Mouse (Mus musculus) natural killer cell, adult 2 months (primary cell): Measurements from ENCODE around the gene Klhdc3.

Experiments
- DNase-seq, 2 experiments: peaks; one replicate each; pipeline ENCODE4 v3.0.0; 2022; ENCODE audit warnings: low spot score in 2 of 2

The Klhdc3 gene

GRCm38 (mm10) chr17:46702100-46702499 lies 21.4 kb upstream of the Klhdc3 start:
- DNase-seq: no peak

DNA sequence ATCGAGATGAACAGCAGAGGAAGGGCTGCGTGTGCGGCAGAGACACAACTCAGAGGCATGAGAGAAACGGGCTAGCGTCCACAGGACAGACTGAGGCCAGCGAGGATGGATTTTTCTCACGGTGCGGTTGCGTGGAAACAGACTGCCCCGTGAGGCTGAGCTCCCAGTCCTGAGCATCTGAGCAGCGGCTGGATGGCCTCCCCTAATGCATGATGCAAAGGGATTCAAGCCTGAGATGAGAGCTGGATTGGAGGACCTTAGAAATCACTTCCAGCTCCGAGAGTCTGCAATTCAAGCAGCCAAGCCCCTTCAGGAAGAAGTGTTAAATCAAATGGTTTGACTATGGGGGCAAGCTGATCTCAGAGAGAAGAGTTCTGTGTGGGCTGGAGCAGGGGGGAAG lies 20.8 kb upstream of the Klhdc3 start:
- no peak for DNase-seq

DNA sequence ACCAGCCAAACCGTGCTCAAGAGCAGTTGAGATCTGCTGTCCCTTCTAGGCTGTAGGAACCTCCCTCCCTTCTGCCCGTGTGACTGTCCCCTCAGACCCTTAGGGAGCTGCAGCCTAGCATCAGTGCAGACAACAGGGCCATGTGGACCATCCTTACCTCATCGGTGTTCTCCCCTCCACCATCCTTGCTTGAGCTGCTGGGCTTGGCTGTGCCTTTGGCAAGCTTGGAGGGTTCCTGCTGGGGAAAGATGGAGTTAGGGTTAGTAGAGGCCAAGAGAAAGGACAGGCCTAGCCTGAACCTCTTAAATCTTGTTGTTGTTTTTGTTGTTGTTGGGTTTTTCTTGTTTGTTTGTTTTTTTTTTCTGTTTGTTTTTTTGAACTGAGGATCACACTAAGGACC lies 19.2 kb upstream of the Klhdc3 start:
- no peak for DNase-seq

GRCm38 (mm10) chr17:46699245-46699644 lies 18.5 kb upstream of the Klhdc3 start:
- no peak for DNase-seq

GRCm38 (mm10) chr17:46698515-46698914 lies 17.8 kb upstream of the Klhdc3 start:
- no peak for DNase-seq

DNA sequence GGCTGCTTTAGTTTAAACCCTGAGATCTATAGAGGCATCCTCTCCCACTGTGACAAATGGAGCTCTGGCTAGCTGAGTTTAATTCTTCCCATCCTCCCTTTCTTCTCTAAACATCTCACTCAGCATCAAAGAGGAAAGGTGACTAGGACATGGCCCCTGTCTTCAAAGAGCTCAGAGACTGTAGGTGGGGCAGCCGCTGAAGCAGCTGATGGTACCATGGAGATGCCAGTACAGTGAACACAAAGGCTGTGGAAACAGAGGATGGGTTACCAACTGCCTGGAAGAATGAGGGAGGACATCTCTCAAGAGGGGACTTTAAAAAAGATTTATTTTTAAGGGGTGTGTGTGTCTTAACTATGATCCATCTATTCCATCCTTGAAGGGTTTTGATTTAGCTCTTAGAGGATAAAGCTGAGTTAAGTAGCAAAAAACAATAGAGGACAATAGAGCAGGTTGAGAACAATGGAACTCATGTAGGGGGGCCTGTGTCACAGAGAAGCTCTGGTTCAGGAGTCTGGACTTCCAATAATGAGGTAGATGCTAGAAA lies 13.9 kb upstream of the Klhdc3 start:
- DNase-seq: no peak

- DNase-seq: no peak
Observed at GRCm38 (mm10) chr17:46691390-46691789, 10.7 kb upstream of the Klhdc3 start.

DNA sequence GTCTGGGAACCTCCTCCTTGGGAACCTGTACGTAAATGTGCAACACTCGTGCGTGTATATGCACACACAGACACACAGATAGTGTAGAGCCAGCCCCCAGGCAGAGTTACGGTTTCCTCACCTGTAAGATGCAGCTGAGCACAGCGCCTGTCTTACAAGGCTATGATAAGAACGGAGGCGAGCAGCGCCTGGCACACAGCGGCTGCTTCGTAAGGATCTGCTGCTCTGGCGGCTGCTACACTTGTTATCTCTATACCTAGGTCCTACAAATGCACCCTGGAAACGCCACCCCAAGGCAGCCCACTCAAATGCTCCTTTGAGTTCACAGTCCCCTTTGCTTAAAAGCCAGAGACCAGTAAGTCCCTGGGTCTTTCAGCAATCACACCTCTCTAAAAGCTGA lies 10.0 kb upstream of the Klhdc3 start:
- DNase-seq: no peak

DNA sequence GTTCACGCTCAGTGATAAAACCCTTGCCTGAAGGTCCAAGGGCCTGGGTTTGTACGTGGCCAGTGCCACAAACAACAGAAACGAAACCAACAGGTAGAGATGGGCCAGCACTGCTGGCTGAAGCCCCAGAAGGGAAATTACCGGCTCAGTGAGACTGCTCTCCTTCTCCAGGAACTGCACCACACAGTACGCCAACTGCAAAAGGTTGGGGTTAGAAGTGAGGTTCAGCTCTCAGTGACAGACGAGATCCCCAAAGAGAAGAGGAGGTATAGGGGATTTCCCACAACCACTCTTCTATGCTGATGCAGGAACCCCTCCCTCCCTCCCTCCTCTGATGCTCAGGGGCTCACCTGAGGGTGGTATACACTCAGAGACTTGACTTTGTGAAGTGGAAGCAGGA lies 5.2 kb upstream of the Klhdc3 start:
- DNase-seq: no peak

DNA sequence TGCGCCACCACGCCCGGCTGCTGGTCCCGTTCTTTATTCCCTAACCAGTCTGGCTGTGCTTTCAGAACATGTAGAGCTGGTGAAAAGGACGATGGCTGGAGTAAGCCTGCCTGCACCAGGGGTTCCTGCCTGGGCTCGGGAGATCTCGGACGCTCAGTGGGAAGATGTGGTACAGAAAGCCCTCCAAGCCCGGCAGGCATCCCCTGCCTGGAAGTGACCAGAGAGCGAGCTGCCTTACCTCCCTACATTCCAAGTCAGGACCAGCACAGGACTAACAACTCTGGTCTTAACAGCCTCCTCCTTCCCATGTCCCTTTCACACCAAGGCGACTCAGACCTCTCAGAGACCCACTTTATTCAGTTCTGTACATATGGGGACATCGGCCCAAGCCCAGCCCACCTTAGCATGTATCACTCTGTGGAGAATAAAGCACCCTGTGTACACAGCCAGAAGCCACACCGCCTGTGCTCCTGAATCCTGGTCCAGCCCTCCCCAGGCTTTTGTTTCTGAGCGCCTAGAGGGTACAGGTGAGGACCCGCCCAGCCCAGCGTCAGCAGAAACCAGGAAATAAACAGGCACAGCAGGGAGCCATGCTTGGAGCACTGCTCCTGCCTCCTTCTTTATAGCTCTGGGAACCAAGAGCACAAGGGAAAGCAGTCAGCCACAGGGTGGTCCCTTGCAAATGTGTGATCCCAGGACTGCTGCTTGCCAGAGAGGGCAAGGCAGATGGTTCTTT lies 2.1 kb upstream of the Klhdc3 start:
- no peak for DNase-seq

- DNase-seq: no peak
Observed at GRCm38 (mm10) chr17:46681466-46682118, 878 bp upstream of the Klhdc3 start.

DNA sequence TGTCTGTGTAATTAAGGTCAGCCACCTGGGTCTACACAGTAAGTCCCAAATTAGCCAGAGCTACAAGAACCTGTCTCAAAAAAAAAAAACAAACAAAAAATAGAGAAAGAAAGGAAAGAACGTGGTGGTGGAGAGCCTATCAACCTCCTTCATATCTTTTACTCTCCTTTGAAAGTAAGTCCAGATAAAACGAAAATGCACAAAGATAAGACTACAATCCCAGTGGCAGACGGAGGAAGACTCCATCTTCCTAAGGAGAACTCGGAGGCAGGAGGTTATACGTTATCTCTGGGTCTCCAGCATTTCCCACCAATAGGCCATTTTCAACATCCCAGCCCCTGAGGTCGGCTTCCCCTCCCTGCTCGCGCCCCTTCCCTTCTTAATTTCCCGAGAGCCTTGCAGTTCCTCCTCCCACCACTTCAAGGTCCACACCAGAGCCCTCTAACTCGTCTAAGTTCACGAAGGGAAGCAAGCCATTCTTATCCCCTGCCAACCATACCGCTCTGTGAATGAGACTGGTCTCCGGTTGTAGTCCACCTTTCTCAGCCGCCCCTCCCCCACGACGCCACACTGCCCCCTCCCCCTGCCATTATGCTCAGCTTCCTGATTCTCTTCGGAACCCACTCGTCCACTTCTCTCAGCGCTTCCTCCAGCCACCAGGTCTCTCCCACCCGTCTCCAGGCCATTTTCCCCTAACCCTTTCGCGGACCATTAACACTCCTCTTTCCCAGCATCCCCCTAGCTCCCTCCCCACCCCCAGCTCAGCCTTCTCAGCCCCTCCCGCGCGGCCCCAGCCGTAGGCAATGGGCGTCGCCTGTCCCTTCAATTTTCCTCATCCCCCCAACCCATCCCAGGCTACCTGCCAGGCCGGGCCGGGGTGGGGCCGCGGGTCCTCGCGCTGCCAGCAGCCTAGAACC lies 613 bp downstream of the Klhdc3 start:
- peak; percentile 18 to 28 for DNase-seq

DNA sequence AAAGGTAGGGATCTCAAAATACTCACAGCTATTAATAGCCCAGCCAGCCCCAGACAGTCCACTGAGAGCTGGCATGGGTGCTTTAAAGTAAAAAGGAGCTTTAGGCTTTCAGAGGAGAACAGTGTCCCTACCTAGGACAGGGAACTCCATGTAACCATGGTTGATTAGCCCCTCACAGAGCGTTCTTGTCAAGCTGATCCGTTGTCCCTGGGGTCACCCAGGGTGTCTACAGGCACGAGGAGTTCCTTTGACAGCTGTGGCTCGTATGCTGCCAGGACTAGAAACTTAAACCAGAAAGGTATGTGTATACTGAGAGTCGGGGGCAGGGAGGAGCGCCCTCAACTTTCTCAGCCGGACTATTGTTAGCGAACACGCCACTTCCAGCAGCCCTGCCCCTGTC lies 1.8 kb downstream of the Klhdc3 start:
- DNase-seq: no peak

DNA sequence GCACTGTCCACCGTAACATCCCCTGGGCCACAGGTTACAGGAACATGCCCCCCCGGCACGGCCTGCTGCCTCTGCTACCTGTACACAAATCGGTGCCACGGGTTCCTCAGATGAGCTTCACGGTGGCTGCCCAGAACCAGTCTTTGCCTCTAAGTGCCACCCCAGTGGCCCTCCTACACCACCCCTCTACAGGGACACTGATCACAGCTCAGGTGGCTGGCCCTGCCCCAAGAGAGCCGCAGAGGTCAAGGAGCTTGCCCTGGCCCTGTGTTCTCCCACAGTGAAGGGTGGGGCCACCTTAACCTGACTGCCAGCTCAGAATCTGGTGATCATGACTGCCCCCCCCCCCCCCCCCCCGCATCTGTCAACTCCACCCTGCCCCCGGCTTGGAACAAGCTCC lies 2.3 kb downstream of the Klhdc3 start, which contains the start of gene Mea1:
Gene Mea1, plus strand, starts transcription at position 378 of the 400 bp plus-strand sequence.
- no peak for DNase-seq

DNA sequence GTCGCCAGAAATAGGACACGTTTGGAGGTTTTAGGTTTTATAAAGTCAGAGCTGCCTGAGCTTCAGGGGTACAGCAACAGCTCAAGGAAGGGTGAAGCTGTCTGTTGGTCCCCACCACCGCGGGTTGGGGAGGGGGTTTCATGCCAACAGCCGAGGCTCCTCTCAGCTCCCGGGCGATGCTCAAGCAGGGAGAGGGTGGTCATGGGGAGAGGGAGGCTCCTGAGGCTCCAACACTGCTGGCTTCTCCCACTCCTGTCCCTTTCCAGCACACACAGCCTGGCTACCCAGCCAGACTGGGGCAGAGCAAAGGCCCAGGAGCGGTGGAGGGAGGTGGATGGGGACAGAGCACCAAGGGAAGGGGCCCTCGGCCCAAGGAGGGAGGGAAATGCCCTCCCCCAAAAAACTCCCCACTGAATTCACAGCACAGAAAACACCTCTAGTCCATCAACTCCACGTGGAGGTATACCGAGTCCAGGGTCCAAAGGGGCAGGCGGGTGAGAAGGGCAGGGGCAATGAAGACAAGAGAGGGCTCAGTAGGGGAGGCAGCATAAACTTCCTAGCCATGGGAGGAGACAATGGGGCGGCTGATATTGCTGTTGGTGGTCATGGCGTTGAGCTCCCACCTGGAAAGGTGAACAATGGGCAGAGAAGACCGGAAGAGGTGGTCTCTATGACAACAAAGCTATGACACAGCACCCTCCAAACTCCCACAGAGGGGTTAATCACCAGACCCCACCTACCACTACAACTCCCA lies 6.0 kb downstream of the Klhdc3 start:
- no peak for DNase-seq

DNA sequence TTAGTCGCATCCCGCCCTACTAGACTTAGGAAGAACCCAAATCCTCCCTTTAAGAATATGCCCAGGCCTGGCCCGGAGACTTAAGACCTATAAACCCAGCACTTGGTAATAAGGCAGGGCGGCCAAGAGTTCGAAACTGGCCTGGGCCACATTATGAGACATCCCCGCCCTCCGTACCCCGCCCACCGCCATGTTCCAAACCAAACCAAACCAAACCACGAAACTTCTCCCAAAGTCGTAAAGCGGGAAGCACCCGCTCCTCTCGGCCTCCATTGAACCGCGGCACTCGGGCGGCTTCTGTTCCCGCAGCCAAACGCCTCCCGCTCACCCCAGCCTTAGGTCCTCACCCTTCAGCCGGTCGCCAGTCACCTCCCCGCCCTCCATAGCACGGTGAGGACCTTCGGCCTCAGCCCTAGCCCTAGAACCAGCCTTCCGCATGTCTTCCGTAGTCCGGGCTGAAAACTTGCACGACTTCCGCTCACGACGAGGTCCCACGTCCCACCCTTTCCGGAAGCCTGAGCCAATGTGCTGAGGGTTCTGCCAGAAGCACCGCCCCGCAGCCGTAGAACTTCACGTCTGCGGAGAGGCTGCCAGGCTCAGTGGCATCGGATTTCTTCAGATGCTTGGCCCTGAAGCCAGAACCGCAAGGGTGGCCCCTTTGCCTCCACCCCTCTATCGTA lies 6.7 kb downstream of the Klhdc3 start, which contains the start of gene Rrp36:
Gene Rrp36, minus strand, starts transcription at position 503 of the 680 bp plus-strand sequence.
- DNase-seq: peak; percentile 85 to 86

DNA sequence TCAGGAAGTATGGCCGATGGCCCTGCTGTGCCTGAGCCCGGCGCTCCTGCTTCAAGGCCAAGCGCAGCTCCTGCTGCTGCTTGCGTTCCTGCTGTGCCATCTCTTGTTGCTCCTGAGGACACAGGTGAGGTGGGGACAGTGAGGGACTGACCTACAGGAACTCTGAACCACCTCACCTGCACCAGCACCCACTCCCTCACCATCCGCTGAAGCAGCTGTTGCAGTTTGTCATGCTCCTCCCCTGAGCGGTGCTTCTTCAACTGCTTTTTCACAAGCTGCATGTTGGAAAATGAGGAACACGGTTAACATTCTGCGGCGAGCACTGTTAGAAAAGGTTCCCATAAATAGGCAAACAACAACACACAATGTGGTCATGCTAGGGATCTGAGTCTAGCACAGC lies 10.8 kb downstream of the Klhdc3 start:
- DNase-seq: no peak

DNA sequence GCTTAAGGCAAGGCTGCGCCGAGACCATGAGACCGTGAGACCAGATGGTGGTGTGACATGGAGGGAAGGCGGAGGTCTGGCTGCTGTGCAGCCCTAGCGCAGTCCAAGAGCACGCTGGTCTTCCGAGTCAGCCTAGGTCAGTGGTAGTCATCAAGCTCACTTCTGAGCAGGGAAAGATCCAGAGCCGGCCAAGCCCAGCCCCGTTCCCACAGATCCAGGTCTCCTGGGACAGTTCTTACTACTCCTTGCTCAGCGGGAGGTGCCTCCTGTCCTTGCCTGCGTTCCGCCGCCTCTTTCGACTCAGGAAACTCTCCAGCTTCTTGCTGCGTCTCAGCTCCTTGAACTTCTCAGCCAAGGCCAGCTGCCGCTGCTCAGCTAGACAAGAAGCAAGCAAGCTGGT lies 13.0 kb downstream of the Klhdc3 start:
- DNase-seq: no peak

DNA sequence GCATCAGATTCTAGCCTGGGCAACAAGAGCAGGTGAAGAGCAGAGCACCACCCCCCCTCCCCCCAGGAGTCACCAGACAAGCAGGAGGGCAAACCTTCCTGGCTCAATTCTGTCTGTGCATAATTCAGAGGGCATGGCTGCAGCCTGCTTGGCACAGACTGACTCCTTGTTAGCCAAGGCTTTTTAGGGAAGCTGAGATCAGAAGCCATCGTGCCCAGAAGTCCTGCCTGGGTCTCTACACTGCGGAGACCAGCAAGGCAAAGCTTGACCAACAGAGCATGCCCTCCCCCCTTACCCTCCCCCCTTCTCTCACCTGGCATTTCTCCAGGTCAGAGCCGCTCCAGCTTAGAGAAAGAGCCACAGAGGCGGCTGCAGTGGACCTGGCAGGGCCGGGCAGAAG lies 18.0 kb downstream of the Klhdc3 start:
- DNase-seq: no peak

DNA sequence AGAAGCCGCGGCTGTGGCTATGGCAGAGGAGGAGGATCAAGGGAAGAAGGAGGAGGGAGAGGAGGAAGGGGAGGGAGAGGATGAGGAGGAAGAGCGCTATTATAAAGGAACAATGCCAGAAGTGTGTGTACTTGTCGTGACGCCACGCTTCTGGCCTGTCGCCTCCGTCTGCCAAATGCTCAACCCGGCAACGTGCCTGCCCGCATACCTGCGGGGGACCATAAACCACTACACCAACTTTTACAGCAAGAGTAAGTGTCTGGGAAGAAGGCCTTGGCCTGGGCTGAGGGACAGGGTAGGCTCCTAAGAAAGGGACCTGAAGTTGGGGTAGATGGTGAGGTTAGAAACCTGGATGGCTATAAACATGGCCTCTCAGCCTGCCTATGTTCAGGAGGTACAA lies 18.7 kb downstream of the Klhdc3 start:
- no peak for DNase-seq

DNA sequence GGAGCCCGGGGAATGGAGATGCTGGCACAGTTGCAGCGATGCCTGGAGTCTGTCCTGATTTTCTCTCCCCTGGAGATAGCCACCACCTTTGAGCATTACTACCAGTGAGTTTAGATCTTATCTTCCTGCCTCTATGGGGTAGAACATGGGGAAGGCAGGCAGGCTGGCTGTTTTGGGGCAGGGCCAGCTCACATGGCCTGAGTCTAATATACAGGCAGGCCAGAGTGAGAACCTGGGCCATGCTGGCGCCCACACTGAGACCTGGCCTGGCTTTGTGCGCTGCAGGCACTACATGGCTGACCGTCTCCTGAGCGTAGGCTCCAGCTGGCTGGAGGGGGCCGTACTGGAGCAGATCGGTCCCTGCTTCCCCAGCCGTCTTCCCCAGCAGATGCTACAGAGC lies 19.4 kb downstream of the Klhdc3 start:
- no peak for DNase-seq
